Mouse (Mus musculus) ES-E14 (cell line): ENCODE measurements around the gene Emilin2. TPM values are rescaled to one million over a fixed set of nuclear protein-coding genes. Genes with fewer than 3 reads are reported as not detected.

Source experiments
- DNase-seq: peaks from one replicate; pipeline ENCODE4 v3.0.0-alpha.2; 2013; ENCODE audit warnings: low read depth, low spot score
- H3K27ac ChIP-seq: 2 replicates; pipeline ENCODE4 v1.5.1; 2012; ENCODE audit warnings: low read depth, mild to moderate bottlenecking, low read length, moderate library complexity, mixed read lengths; ENCODE audit not compliant: poor library complexity, insufficient read depth, severe bottlenecking
- H3K36me3 ChIP-seq: 2 replicates; pipeline ENCODE4 v1.6.1; 2012; ENCODE audit warnings: mild to moderate bottlenecking, low read length, moderate library complexity, mixed read lengths; ENCODE audit not compliant: control insufficient read depth, poor library complexity, insufficient read depth, severe bottlenecking
- H3K4me1 ChIP-seq, 2 experiments: fragments of 150-350 bp in 1 of 2; sonication (generic) in 1 of 2; 2 replicates each; pipeline ENCODE4 v1.6.1; 2012; ENCODE audit warnings: low read length in 2 of 2, mild to moderate bottlenecking in 1 of 2, mixed read lengths in 1 of 2; ENCODE audit not compliant: control insufficient read depth in 2 of 2, insufficient read depth in 2 of 2, poor library complexity in 1 of 2
- H3K4me3 ChIP-seq, 2 experiments: fragments of 150-350 bp in 1 of 2; sonication (generic) in 1 of 2; 2 replicates each; pipeline ENCODE4 v1.5.1; 2012; ENCODE audit warnings: low read length in 2 of 2, low read depth in 1 of 2, mild to moderate bottlenecking in 1 of 2, mixed read lengths in 1 of 2; ENCODE audit not compliant: insufficient read depth in 1 of 2, poor library complexity in 1 of 2, severe bottlenecking in 1 of 2
- H3K9ac ChIP-seq: 2 replicates; pipeline ENCODE4 v1.6.1; 2012; ENCODE audit warnings: low read depth, mild to moderate bottlenecking, low read length, mixed read lengths; ENCODE audit not compliant: poor library complexity, insufficient read depth, severe bottlenecking
- H3K9me3 ChIP-seq: fragments of 150-350 bp; sonication (generic); 2 replicates; pipeline ENCODE4 v1.6.1; 2012; ENCODE audit warnings: low read depth, mild to moderate bottlenecking, low read length; ENCODE audit not compliant: control insufficient read depth, insufficient read depth
- CHD2 ChIP-seq: IDR thresholded peaks from 2 replicates; pipeline ENCODE4 v1.6.1; 2014; ENCODE audit warnings: mild to moderate bottlenecking, low read depth, low read length, inconsistent platforms
- HCFC1 ChIP-seq: IDR thresholded peaks from 2 replicates; pipeline ENCODE4 v1.6.1; 2012; ENCODE audit warnings: low read length, inconsistent platforms, borderline replicate concordance; ENCODE audit not compliant: insufficient read depth
- MAFK ChIP-seq: IDR thresholded peaks from 2 replicates; pipeline ENCODE4 v1.6.1; 2014; ENCODE audit warnings: mild to moderate bottlenecking, low read depth, low read length, inconsistent platforms; ENCODE audit not compliant: insufficient read depth
- ZC3H11A ChIP-seq: IDR thresholded peaks from 2 replicates; pipeline ENCODE4 v1.6.1; 2012; ENCODE audit warnings: low read depth, mild to moderate bottlenecking, inconsistent platforms, low read length, borderline replicate concordance
- ZNF384 ChIP-seq: IDR thresholded peaks from 2 replicates; pipeline ENCODE4 v1.6.1; 2012; ENCODE audit warnings: low read depth, low read length, inconsistent platforms
- in situ Hi-C, 2 experiments: fragments of 600-800 bp; cut with MboI; formaldehyde crosslinking; loops; one replicate each; pipeline ENCODE4 v1.15.1; 2025; ENCODE audit warnings: low sequenced_read_pairs in 2 of 2, inconsistent platforms in 1 of 2; ENCODE audit not compliant: unreplicated experiment in 2 of 2
- total RNA-seq: library from RNA; depleted of rRNA; stranded (reverse); fragments of 300-350 nt; gene quantifications from 2 replicates; pipeline ENCODE4 v1.2.3, GENCODE M21; 2012

The Emilin2 gene
- total RNA-seq, 1 experiment, result 1.0 TPM

GRCm38 (mm10) chr17:71277701-71278491, 33.9 kb downstream of the Emilin2 start:
- Histone ChIP-seq H3K9me3 (no peaks in the 10 kb centered on the region), H3K36me3 (no peaks in the 10 kb centered on the region), H3K4me3 (no peak overlapping the region), H3K9ac (no peak overlapping the region), H3K4me1 (no peaks in the 10 kb centered on the region), H3K27ac (no peak overlapping the region)
- DNase-seq, result no peak
- TF ChIP-seq ZC3H11A (no peak), HCFC1 (no peak), MAFK (no peak), ZNF384 (no peak), CHD2 (no peak)
- in situ Hi-C loops, result no loop called here

- in situ Hi-C loops, result no loop called here
- TF ChIP-seq HCFC1 (no peak), ZNF384 (no peak), CHD2 (no peak), MAFK (no peak), ZC3H11A (no peak)
These were observed 35.0 kb downstream of the Emilin2 start for GRCm38 (mm10) chr17:71276771-71277170.

GRCm38 (mm10) chr17:71273901-71274300, 37.9 kb downstream of the Emilin2 start:
- H3K4me3 ChIP-seq, result no peak overlapping the region
- H3K36me3 ChIP-seq, result no peaks in the 10 kb centered on the region
- no peaks in the 10 kb centered on the region for H3K4me1 ChIP-seq
- H3K9me3 ChIP-seq, result no peaks in the 10 kb centered on the region
- in situ Hi-C loops, result no loop called here
- H3K9ac ChIP-seq, result no peak overlapping the region
- DNase-seq, result no peak
- no peak overlapping the region for H3K27ac ChIP-seq
- no peak for TF ChIP-seq HCFC1
- no peak for TF ChIP-seq ZNF384
- TF ChIP-seq ZC3H11A, result no peak
- TF ChIP-seq CHD2, result no peak
- TF ChIP-seq MAFK, result no peak

More at GRCm38 (mm10) chr17:71276771-71277170, 35.0 kb downstream of the Emilin2 start:
- H3K9ac ChIP-seq, result no peak overlapping the region
- H3K4me1 ChIP-seq, result no peaks in the 10 kb centered on the region
- no peak for DNase-seq
- no peak overlapping the region for H3K4me3 ChIP-seq
- H3K27ac ChIP-seq, result no peak overlapping the region
- H3K9me3 ChIP-seq, result no peaks in the 10 kb centered on the region
- no peaks in the 10 kb centered on the region for H3K36me3 ChIP-seq

GRCm38 (mm10) chr17:71268599-71268998, 43.2 kb downstream of the Emilin2 start:
- Histone ChIP-seq H3K4me3 (no peak overlapping the region), H3K9me3 (no peaks in the 10 kb centered on the region), H3K27ac (no peak overlapping the region), H3K4me1 (no peaks in the 10 kb centered on the region), H3K9ac (no peak overlapping the region), H3K36me3 (no peaks in the 10 kb centered on the region)
- TF ChIP-seq CHD2 (no peak), HCFC1 (no peak)
- in situ Hi-C loops, result no loop called here
- DNase-seq, result no peak

- H3K4me1 ChIP-seq, result no peaks in the 10 kb centered on the region
- H3K9ac ChIP-seq, result no peak overlapping the region
- H3K4me3 ChIP-seq, result no peak overlapping the region
- in situ Hi-C loops, result no loop called here
- H3K9me3 ChIP-seq, result no peaks in the 10 kb centered on the region
- H3K27ac ChIP-seq, result no peak overlapping the region
- DNase-seq, result no peak
- no peak for TF ChIP-seq ZNF384
- no peak for TF ChIP-seq MAFK
- no peak for TF ChIP-seq ZC3H11A
- TF ChIP-seq HCFC1, result no peak
- no peak for TF ChIP-seq CHD2
- H3K36me3 ChIP-seq, result no peaks in the 10 kb centered on the region
These were observed 43.6 kb downstream of the Emilin2 start for GRCm38 (mm10) chr17:71268152-71268551.
